Mouse (Mus musculus) layer of hippocampus, adult 9-11 months (tissue): ENCODE data around the gene Scn10a.

Experiments used
- DNase-seq: peaks from one replicate; pipeline ENCODE4 v3.0.0; 2022

The Scn10a gene

DNA sequence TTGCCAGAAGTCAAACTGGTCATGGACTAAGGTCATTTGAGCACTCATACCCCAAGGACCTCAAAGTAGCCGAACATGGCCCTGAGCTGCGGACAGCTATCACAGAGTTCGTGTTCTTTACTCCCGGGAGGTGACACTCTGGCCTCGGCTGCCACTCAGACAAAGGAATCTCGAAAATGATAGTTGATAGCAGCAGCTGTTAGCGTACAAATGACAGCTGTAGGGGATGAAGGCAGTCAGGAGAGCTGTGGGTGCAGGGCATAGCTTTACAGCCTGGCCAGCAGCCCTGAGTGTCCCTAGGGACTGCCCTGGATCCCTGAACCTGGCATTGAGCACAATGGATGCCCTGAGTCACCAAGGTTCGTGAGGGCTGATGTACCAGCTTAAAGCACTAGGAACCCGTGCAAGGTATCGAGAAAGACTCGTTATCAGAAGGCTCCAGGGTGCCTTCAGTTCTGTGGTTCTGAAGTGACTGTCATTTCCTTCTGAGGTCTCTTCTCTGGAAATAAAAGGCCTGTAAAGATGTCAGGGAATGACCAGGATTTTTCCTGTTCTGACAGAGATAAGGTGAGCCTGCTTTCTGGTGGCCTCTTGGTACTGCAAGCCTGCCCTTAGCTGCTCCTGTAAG lies 84.8 kb downstream of the Scn10a start:
- DNase-seq: no peak

DNA sequence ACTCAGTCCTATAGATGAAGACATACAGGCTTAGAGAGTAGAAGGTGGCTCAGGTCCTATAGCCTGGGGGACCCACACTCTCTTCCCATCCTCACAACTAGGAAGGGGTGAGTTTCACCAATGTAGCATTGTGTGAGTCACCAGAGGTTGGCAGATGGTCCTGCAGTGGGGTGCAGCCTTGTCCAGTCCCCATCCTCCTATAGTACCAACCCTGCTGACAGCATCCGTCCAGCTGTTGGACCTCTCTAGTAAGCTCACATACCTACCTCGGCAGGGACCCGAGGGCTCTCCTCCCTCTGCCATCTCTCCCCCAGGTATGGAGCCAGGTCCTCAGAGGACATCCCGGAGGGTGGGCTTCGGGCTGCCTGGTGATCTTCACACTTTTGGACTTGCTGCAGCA lies 85.6 kb downstream of the Scn10a start:
- no peak for DNase-seq

DNA sequence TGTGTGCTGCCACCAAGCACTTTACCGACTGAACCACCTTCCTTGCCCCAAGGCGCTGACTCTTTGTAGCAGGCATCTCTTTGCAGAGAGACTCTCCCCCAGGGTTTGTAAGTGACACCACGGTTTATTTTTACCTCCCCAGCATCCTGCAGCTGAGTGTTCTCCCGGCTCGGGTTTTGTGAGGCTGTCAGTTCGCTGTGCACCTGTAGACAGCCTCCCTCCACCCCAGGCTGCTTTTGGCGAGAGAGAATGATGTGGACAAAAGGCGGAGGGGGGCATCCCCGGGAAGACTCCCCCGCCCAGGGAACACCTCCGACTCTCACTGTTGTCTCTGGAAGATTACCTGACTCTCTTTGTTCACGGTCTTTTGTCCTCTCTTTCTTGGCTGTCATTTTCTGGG lies 86.3 kb downstream of the Scn10a start:
- no peak for DNase-seq

DNA sequence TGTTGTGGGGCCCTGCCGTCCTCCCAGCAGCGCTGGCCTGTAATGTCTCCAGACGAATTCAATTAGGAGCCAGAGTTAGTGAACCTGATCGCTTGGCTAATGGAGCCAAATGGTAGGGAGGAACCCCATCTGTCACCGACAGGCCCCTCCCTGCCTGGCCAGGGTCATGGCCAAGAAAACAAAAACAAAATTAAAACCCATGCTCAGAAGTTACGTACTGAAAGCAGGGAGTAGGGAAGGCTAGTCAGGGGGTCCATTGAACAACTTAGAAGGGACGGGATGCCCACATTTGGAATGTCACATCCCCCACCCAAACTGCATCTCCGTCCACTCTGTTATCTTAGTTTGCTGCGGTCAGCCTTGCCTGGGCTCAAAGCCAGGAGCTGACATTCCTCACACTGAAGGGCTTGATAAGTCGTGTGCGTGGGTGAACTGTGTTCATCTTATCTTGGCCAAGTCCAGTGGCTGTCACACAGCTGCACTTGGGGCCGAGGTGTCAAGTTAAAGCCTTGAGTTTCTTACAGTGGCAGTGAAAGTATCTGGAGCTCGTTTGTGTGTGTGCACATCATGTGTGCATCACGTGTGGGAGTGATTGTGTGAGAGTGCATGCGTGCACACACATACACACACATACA lies 87.1 kb downstream of the Scn10a start:
- no peak for DNase-seq

DNA sequence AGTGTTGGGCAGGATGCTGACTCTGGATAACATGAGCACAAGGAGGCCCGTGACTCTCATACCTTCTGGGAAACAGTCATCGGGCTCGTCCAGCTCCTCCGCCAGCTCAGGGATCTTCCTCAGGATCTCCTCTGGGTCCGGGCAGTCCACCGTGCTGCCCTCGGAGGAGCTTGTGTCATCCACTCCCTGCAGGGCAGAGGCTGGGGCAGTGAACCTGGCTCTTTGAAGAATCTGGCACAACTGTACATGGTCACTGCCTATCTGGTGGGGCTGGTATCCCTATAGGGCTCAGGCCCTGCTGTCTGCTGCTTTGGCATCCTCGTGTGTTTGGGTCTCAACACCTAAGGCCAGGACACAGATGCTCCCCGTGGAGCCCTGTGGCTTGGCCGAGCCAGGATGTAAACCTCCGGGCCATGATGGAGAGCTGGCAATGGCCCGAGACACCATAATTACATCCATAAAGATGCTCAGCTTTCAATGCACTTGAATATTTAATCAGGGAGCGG lies 87.7 kb downstream of the Scn10a start:
- DNase-seq: no peak

DNA sequence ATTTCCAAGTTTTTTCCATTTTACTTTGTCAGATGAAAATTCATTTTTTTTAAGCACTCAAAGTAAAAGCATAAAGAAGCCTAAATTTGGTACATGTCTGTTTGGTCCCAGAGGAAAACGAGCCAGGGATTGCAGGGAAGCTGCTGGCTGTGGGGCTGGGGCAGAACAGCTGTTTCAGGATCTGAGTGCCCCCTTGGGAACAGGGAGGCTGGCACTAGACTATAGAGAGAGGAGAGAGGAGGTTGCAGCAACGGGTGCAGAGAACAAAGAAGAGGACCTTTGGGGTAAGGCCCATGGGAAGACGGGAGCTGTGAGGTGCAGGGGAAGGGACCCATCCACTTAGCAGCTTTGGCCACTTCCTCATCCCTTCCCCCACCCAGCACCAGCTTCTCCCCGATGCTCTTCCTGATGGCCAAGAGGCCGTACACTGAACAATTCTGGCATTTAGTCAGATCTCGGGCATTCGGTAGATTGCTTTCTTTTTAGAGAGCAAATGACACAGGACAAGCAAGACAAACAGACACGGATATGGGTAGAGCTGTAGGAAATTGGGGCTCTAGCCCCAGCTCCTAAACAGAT lies 90.3 kb downstream of the Scn10a start:
- no peak for DNase-seq

DNA sequence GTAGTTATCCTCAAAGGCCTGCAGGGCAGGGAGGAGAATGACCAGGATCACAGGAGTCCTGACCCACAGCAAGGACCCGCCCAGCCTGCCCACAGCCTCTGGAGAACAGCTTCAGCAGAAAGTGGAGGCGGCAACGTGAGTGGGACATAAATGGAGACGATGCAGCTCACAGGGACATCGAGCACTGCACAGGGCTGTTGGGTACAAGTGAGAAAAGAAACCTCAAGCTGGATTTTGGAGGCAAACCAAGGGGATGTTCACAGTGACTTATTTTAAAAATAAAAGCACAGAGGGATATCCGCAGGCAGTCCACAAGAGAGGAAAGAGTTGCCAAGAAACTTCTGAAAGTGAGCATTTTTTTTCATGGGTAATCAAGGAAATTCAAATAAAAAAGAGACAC lies 91.9 kb downstream of the Scn10a start:
- DNase-seq: no peak

DNA sequence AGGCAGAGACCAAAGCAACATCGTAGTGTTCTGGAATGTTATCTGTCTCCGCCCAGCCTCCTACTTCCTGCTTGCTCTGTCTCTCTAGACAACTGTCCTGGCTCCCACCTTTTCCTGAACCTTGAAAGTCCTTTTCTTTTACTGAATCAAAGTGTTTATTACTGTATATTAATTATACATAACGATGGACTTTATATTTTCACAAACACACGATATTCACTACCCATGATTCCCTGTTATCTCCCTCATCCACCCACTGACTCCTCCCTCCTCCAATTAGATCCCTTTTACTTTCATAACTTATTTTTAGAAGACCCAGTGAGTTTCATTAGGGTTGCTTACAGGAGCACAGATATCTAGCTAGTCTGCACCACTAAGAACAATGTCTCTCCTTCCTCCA lies 95.0 kb downstream of the Scn10a start:
- DNase-seq: no peak

DNA sequence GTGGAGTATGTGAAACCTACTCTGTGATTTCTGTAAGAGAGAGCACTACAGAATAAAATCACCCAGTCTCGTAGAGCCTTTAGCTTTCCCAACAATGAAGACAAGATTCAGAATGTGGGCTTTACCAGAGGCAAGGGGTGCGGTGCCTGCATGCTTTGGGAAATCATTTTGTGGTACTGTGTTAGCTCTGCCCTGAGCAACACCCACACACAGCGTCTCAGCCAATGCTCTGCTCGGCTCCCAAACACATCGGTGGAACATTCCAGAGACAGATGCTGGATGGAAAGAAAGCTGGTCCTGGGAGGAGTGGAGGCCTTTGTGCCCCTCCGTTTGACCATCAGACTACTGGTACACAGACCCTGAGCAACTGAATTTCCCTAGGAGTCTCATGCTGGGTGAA lies 104.3 kb downstream of the Scn10a start:
- peak; percentile 5 for DNase-seq

DNA sequence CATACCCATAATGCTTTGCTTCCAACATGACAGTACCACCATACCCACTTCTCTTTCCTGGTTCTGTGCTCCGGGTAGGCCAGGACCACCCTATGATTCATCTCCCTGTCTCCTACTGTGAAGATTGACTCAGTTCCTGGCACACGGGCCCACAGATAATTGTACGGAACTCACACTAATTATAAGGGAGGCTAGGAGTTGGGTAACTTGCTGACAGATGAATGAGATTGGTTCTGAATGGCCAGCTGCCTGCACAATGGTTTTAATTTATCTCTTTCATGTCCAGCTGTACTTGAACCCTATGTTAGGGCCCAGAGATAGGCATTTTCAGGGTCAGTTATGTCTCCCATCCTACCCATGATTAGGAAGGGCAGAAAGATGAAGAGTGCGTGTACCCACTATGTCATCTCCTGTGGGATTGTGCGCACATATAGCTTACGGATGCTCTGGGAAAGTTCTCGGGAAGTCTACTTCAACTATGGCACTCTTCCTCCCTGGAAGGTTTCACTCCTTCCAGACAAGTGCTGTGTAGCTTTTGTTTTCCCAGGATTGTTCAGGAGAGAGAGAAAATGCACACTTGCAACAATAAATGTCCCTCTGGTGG lies 108.5 kb downstream of the Scn10a start:
- no peak for DNase-seq

DNA sequence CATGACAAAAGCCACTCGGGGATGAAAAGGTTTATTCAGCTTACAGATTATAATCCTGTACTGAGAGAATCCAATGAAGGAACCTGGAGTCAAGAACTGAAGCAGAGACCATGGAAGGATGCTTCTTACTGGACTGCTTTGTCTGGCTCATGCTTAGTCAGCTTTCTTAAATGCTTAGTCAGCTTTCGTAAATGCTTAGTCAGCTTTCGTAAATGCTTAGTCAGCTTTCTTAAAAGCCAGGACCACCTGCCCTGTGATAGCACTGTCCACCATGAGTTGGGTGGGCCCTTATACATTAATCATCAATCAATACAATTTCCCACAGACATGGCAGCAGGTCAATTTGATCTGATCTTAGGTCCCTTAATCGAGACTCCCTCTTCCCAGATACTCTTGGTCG lies 112.2 kb downstream of the Scn10a start:
- no peak for DNase-seq

DNA sequence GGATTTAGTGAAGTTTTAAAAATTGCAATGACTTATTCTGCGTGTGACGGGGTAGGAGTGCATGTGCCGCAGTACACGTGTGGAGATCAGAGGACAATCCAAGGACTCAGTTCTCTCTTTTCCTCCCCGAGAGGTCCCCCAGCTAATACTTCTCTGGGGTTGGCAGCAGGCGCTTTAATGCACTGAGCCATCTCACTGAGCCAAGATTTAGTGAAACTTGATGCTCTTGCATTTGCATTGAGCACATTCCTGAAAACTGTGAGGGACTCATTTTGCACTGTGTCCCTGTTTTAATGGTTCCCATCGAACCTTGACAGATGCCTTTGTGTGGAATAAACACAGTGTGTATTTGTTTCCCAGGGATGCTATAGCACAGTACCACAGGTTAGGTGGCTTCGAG lies 114.5 kb downstream of the Scn10a start:
- no peak for DNase-seq

DNA sequence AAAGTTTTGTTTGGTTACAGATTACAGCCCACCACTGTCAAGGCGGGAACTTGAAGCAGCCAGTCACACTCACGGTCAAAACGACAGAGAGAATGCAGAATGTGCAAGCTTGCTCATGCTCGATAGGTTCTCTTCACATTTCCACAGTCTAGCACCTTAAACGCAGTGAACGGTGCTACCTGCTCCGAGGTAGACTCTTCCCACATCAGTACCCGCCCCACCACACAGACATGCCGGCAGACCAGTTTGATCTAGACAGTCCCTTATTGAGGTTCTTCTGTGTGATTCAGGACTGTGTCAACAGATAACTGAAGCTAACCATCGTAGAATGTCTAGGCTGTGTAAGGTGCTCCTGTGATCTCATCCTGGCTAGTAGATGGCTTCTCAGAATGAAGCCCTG lies 120.6 kb downstream of the Scn10a start:
- DNase-seq: no peak

DNA sequence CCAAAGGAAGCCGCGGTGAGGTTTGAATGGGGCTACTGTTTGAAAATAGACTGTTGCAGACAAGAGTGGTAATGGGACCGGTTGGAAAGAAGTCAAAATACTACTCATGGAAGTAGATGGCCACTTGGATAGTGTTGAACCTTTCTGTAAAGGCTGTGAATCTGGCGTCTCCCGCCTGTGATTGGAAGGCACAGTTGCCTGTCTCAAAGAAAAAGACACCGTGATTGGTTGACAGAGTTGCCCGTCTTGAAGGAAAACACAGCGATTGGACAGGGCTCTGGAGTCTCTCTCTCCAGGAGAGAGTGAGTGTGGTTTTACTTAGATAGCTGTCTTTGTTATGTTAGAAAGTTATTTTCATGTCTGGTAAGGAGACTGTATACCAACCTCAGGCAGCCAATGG lies 121.8 kb downstream of the Scn10a start:
- DNase-seq: no peak

DNA sequence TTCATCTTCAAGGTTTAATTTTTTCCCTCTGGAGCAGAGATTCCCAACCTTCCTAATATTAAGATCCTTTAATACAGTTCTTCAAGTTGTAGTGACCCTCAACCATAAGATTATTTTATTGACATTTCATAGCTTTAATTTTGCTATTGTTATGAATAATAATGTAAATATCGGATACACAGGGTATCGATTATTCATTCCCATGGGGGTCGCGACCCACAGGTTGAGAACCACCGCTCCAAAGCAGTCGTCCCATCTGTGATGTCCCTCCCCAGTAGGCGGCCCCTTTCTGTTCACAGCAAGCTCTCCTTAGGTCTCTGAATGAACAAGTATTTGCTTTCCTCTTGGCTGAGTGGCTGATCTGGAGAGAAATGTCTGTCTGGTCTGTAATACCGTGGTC lies 129.5 kb downstream of the Scn10a start:
- no peak for DNase-seq

DNA sequence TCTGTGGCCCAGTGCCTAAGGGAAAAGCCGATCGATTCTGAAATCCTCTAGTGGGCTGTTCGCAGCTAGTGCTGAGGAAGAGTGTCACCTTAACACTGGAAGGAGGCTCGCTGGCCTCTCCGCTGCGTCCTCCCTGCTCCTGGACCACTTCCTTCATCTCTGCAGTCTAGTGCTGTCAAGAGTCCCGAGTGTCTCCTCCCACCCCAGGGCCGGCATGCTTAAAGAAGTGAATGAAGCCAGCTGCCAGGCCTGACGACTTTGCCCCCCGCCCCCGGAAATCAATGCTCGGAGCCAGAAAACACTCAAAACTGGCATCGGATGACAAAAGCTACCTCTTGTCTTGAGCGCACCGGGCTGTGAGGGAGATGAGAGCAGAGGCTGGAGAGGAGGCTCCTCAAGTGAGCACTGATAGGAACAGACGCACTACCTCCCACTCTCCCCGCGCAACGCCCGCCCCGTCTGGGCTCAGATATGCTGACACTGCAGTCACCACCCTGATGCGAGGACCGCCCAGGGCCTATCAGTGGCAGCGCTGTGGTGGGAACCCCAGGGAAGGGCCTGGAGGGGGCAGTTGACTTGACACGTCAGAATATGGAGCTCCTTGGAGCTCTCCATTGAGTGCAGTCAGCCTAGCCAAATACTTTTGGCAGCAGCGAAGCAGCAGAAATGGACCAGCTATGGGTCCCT lies 130.2 kb downstream of the Scn10a start:
- DNase-seq: no peak

DNA sequence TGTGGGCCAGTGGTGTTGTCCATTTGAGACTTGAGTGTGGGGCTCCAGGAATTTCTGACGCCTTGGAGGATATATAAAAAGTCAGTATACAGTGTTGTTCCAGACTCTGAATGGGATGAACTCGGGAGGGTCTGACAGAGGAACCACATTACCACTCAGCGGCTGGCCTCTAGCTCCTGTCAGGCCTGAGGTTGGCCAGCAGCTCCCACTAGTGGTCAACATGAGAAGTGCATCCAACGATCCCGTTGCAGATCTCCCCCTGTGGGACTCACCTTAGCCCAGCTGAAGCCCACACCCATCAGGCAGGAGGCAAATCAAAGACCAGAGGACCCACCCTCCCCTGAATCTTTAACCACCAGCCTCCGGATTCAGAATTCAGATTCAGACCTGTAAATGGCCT lies 138.5 kb downstream of the Scn10a start:
- peak; percentile 40 for DNase-seq

DNA sequence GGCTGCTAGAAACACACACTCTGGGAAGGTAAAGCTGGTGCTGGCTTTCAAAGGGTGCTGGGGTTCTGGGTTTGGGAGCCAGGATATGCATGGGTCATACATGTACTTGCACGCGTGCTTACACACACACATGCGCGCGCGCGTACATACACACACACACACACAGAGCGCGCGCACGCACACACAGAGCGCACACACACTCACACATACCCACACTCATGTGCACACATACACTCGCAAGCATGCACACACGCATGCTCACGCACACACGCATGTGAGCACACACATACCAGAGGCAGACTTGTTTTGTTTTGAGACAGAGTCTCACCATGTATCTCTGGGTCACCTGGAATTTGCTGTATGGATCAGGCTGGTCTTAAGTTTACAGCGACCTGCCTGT lies 138.9 kb downstream of the Scn10a start:
- no peak for DNase-seq

DNA sequence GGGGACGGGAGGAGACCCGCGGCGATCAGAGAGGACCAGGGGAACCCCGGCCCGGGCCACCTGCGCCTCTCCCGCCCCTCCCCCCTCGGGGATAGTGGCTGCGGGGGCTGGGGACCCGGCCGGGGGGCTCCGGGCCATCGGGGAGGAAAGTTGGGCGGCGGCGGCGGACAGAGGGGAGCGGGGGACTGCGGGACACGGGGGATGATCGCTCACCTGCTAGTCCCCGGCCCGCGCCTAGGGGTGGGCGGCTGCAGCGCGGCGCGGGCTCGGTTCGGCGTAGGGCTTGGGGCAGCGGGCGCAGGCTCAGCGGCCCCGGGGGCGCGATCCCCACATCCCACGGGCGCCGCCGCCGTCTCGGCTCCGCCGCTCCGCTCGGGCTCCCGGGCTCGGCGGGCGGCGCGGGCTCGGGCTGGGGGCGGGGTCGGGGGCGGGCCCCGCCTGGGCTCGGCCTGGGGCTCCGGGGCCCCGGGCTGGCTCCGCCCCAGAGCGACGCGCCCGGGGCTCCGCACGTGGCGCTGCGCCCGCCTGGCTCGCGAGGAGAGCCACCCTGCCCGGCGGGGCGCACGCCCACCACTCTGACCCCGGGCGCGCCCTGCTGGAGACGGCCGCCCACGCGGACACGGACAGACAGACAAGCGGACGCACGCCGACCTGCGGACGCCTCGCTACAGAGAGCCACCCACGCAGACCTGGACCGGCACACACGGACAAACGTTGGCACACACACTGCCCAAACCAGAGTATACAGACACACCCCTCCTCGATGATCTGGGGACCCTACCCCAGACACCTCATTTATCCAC lies 140.3 kb downstream of the Scn10a start, which contains the start of gene Scn5a:
TSS of gene Scn5a (minus strand) at position 381 of the 803 bp plus-strand sequence.
- no peak for DNase-seq

DNA sequence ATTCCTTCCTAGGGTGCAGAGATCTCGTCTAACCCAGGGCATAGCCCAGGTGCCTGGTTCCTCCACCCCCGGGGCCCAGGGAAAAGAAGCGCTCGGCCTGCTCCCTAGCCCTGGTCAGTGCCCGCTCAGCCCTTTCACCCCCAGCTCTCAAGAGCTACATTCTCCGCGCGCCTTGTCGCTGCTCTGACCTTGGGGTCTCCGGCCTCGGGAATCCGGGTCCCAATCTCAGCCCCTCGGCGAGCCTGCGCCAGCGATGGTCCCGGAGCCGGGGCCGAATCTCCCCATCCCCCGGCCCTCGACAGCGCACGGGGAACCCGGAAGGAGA lies 140.8 kb downstream of the Scn10a start:
- no peak for DNase-seq

DNA sequence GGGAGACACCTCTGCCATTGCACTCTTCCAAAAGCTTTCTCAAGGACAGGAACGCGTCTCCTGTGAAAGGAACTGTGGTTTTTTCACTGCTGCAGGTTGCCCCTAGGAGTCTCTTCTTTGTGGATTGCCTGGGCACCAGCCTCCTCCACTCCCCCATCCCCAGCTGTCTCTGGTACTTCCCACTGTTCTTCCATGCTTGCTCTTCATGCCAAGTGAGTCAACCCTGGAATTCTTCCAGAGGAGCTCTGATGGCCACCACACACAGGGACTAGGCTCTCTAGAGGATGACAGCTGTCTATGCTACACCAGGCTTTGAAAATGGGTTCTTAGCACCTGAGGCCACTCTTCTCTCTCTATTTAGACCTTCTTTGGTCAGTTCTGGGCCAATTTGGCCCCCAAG lies 142.1 kb downstream of the Scn10a start:
- DNase-seq: peak; percentile 52

DNA sequence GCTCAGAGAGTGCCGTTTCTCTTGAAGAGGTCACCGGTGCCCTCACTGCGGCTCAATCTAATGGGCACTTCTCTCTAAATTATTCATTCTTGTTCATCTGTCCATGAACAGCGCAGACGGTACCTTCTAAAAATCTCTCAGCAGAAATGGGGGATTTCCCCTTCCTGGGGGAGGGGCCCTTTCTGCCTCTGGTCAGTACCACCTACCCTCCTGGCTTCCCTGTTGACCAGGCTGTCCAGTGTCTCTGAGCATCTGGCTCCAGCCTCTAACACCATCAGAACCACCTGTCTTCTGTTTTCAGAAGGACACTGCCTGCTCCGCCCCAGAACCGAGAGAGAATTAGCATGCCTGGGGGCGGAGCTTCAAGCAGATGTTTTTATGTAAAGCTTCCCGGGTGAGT lies 143.4 kb downstream of the Scn10a start:
- no peak for DNase-seq

DNA sequence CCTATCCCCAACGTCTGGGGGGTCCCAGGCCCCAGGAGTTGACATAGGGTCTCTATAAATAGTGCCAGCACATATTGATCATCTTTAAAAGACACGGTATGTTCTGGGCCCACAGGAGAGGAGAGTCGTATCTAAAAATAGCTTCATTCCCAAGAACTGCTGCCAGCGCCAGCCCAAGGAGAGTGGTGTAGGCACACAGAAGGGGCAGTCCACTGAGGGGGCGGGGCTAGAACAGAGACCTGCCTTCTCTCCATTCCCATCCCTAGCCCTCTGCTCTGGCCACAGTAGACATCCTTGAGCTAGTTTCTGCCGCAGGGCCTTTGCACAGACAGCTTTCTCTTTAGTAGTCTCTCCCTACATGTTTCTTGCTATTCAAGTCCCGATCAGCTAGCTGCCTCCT lies 144.8 kb downstream of the Scn10a start:
- DNase-seq: no peak
